Mouse (Mus musculus): ENCODE measurements around the gene Fggy. TPM values are rescaled to one million over a fixed set of nuclear protein-coding genes. Genes with fewer than 3 reads are reported as not detected.

Fggy gene
- total RNA-seq, 1 experiment from 2014 or later, result 14.5 TPM

GRCm38 (mm10) chr4:95713271-95713670 is 156.0 kb downstream of the Fggy start:
- no peak for ATAC-seq (replicated peaks; ENCODE audit: low read depth, poor library complexity, severe bottlenecking)

- ATAC-seq (replicated peaks; ENCODE audit: low read depth, poor library complexity, severe bottlenecking), result no peak
Observed at GRCm38 (mm10) chr4:95716137-95716536, 158.8 kb downstream of the Fggy start.

- ATAC-seq (replicated peaks; ENCODE audit: low read depth, poor library complexity, severe bottlenecking), result no peak
Observed at GRCm38 (mm10) chr4:95723615-95724014, 166.3 kb downstream of the Fggy start.

- no peak for ATAC-seq (replicated peaks; ENCODE audit: low read depth, poor library complexity, severe bottlenecking)
Observed at GRCm38 (mm10) chr4:95726361-95726760, 169.1 kb downstream of the Fggy start.

- no peak; the same call in 1 of the 2 replicates for ATAC-seq (replicated peaks; ENCODE audit: low read depth, poor library complexity, severe bottlenecking)
Observed at GRCm38 (mm10) chr4:95729142-95729826, 172.0 kb downstream of the Fggy start.

- ATAC-seq (replicated peaks; ENCODE audit: low read depth, poor library complexity, severe bottlenecking), result no peak
Observed at GRCm38 (mm10) chr4:95731110-95731509, 173.8 kb downstream of the Fggy start.

GRCm38 (mm10) chr4:95733397-95734249 is 176.3 kb downstream of the Fggy start:
- ATAC-seq (replicated peaks; ENCODE audit: low read depth, poor library complexity, severe bottlenecking), result no peak

- no peak for ATAC-seq (replicated peaks; ENCODE audit: low read depth, poor library complexity, severe bottlenecking)
Observed at GRCm38 (mm10) chr4:95735967-95736366, 178.7 kb downstream of the Fggy start.

- ATAC-seq (replicated peaks; ENCODE audit: low read depth, poor library complexity, severe bottlenecking), result no peak
Observed at GRCm38 (mm10) chr4:95736674-95737073, 179.4 kb downstream of the Fggy start.

GRCm38 (mm10) chr4:95738179-95738578 is 180.9 kb downstream of the Fggy start:
- no peak for ATAC-seq (replicated peaks; ENCODE audit: low read depth, poor library complexity, severe bottlenecking)

- ATAC-seq (replicated peaks; ENCODE audit: low read depth, poor library complexity, severe bottlenecking), result no peak
Observed at GRCm38 (mm10) chr4:95738725-95739124, 181.4 kb downstream of the Fggy start.

GRCm38 (mm10) chr4:95741115-95741734 is 183.9 kb downstream of the Fggy start:
- ATAC-seq (replicated peaks; ENCODE audit: low read depth, poor library complexity, severe bottlenecking), result peak; percentile 50

GRCm38 (mm10) chr4:95742986-95743385 is 185.7 kb downstream of the Fggy start:
- no peak for ATAC-seq (replicated peaks; ENCODE audit: low read depth, poor library complexity, severe bottlenecking)

GRCm38 (mm10) chr4:95746954-95747353 is 189.6 kb downstream of the Fggy start:
- ATAC-seq (replicated peaks; ENCODE audit: low read depth, poor library complexity, severe bottlenecking), result no peak

GRCm38 (mm10) chr4:95747415-95748202 is 190.3 kb downstream of the Fggy start:
- no peak for ATAC-seq (replicated peaks; ENCODE audit: low read depth, poor library complexity, severe bottlenecking)

- no peak for ATAC-seq (replicated peaks; ENCODE audit: low read depth, poor library complexity, severe bottlenecking)
Observed at GRCm38 (mm10) chr4:95750186-95750585, 192.9 kb downstream of the Fggy start.

GRCm38 (mm10) chr4:95752538-95753188 is 195.4 kb downstream of the Fggy start:
- ATAC-seq (replicated peaks; ENCODE audit: low read depth, poor library complexity, severe bottlenecking), result no peak

GRCm38 (mm10) chr4:95759027-95759731 is 201.9 kb downstream of the Fggy start:
- ATAC-seq (replicated peaks; ENCODE audit: low read depth, poor library complexity, severe bottlenecking), result no peak

- ATAC-seq (replicated peaks; ENCODE audit: low read depth, poor library complexity, severe bottlenecking), result no peak
Observed at GRCm38 (mm10) chr4:95765359-95765758, 208.1 kb downstream of the Fggy start.
